Mouse (Mus musculus): ENCODE measurements around the gene Ccnt1. TPM values are rescaled to one million over a fixed set of nuclear protein-coding genes. Genes with fewer than 3 reads are reported as not detected.

Gene Ccnt1
- total RNA-seq, 1 experiment: 59.1 TPM

GRCm38 (mm10) chr15:98569216-98569615 is 1.5 kb downstream of the Ccnt1 start:
- in situ Hi-C loops (cut with MboI; ENCODE audit: low sequenced_read_pairs in 2 of 2, unreplicated experiment in 2 of 2): no loop called here
- no peak for DNase-seq (ENCODE audit: low read depth, low spot score)
- peak overlapping the region; percentile 82 to 98 for H3K4me3 ChIP-seq (ENCODE audit: insufficient read depth in 1 of 2, low read depth in 1 of 2, low read length in 2 of 2, poor library complexity in 1 of 2, severe bottlenecking in 1 of 2)

GRCm38 (mm10) chr15:98568256-98569033 is 2.3 kb downstream of the Ccnt1 start:
- H3K9ac ChIP-seq (ENCODE audit: insufficient read depth, low read depth, low read length, poor library complexity, severe bottlenecking): peak overlapping the region; percentile 99
- peaks cover 0 to 3% of the 10 kb centered on the region in 2 experiments; a peak in 1 of 4 replicates for H3K4me1 ChIP-seq (ENCODE audit: control insufficient read depth in 2 of 2, insufficient read depth in 2 of 2, low read length in 2 of 2, poor library complexity in 1 of 2)
- no peak for TF ChIP-seq ZC3H11A (IDR thresholded peaks at IDR 0.05; ENCODE audit: borderline replicate concordance, low read depth, low read length)
- TF ChIP-seq HCFC1 (IDR thresholded peaks at IDR 0.05; ENCODE audit: borderline replicate concordance, insufficient read depth, low read length): no peak
- TF ChIP-seq ZNF384 (IDR thresholded peaks at IDR 0.05; ENCODE audit: low read depth, low read length): no peak
- TF ChIP-seq CHD2 (IDR thresholded peaks at IDR 0.05; ENCODE audit: low read depth, low read length): no peak
- TF ChIP-seq MAFK (IDR thresholded peaks at IDR 0.05; ENCODE audit: insufficient read depth, low read depth, low read length): no peak
- DNase-seq (ENCODE audit: low read depth, low spot score): no peak
- in situ Hi-C loops (cut with MboI; ENCODE audit: low sequenced_read_pairs in 2 of 2, unreplicated experiment in 2 of 2): no loop called here
- peak overlapping the region; percentile 95 for H3K27ac ChIP-seq (ENCODE audit: insufficient read depth, low read depth, low read length, poor library complexity, severe bottlenecking)
- H3K4me3 ChIP-seq (ENCODE audit: insufficient read depth in 1 of 2, low read depth in 1 of 2, low read length in 2 of 2, poor library complexity in 1 of 2, severe bottlenecking in 1 of 2): peak overlapping the region; percentile 82 to 98
- H3K36me3 ChIP-seq (ENCODE audit: control insufficient read depth, insufficient read depth, low read length, poor library complexity, severe bottlenecking): peaks cover 8% of the 10 kb centered on the region; the same call in 1 of the 2 replicates
- H3K9me3 ChIP-seq (ENCODE audit: control insufficient read depth, insufficient read depth, low read depth, low read length): no peaks in the 10 kb centered on the region

More at GRCm38 (mm10) chr15:98569216-98569615, 1.5 kb downstream of the Ccnt1 start:
- H3K36me3 ChIP-seq (ENCODE audit: control insufficient read depth, insufficient read depth, low read length, poor library complexity, severe bottlenecking): peaks cover 8% of the 10 kb centered on the region; the same call in 1 of the 2 replicates
- peak overlapping the region; percentile 14; the same call in 1 of the 2 replicates for H3K27ac ChIP-seq (ENCODE audit: insufficient read depth, low read depth, low read length, poor library complexity, severe bottlenecking)
- H3K9me3 ChIP-seq (ENCODE audit: control insufficient read depth, insufficient read depth, low read depth, low read length): no peaks in the 10 kb centered on the region
- TF ChIP-seq ZC3H11A (IDR thresholded peaks at IDR 0.05; ENCODE audit: borderline replicate concordance, low read depth, low read length): no peak
- H3K4me1 ChIP-seq (ENCODE audit: control insufficient read depth in 2 of 2, insufficient read depth in 2 of 2, low read length in 2 of 2, poor library complexity in 1 of 2): peaks cover 0 to 3% of the 10 kb centered on the region in 2 experiments; a peak in 1 of 4 replicates
- peak overlapping the region; percentile 99 for H3K9ac ChIP-seq (ENCODE audit: insufficient read depth, low read depth, low read length, poor library complexity, severe bottlenecking)

GRCm38 (mm10) chr15:98567278-98568134 is 3.2 kb downstream of the Ccnt1 start:
- Histone ChIP-seq H3K36me3 (ENCODE audit: control insufficient read depth, insufficient read depth, low read length, poor library complexity, severe bottlenecking) (peaks cover 10% of the 10 kb centered on the region; the same call in 1 of the 2 replicates), H3K4me3 (ENCODE audit: insufficient read depth in 1 of 2, low read depth in 1 of 2, low read length in 2 of 2, poor library complexity in 1 of 2, severe bottlenecking in 1 of 2) (peak overlapping the region; percentile 90 to 98), H3K4me1 (ENCODE audit: control insufficient read depth in 2 of 2, insufficient read depth in 2 of 2, low read length in 2 of 2, poor library complexity in 1 of 2) (peaks cover 0 to 3% of the 10 kb centered on the region in 2 experiments; a peak in 1 of 4 replicates), H3K9ac (ENCODE audit: insufficient read depth, low read depth, low read length, poor library complexity, severe bottlenecking) (peak overlapping the region; percentile 99), H3K27ac (ENCODE audit: insufficient read depth, low read depth, low read length, poor library complexity, severe bottlenecking) (peak overlapping the region; percentile 95), H3K9me3 (ENCODE audit: control insufficient read depth, insufficient read depth, low read depth, low read length) (no peaks in the 10 kb centered on the region)
- TF ChIP-seq MAFK (IDR thresholded peaks at IDR 0.05; ENCODE audit: insufficient read depth, low read depth, low read length): no peak
- peak; percentile 91 for TF ChIP-seq CHD2 (IDR thresholded peaks at IDR 0.05; ENCODE audit: low read depth, low read length)
- TF ChIP-seq ZC3H11A (IDR thresholded peaks at IDR 0.05; ENCODE audit: borderline replicate concordance, low read depth, low read length): 0 out of 2 replicates have a peak, but pooled peaks have one; percentile 2
- peak; percentile 81 for TF ChIP-seq HCFC1 (IDR thresholded peaks at IDR 0.05; ENCODE audit: borderline replicate concordance, insufficient read depth, low read length)
- peak; percentile 99 for DNase-seq (ENCODE audit: low read depth, low spot score)
- in situ Hi-C loops (cut with MboI; ENCODE audit: low sequenced_read_pairs in 2 of 2, unreplicated experiment in 2 of 2): no loop called here

- peaks cover 3% of the 10 kb centered on the region in 2 experiments; a peak in 1 of 4 replicates for H3K4me1 ChIP-seq (ENCODE audit: control insufficient read depth in 2 of 2, insufficient read depth in 2 of 2, low read length in 2 of 2, poor library complexity in 1 of 2)
- H3K9ac ChIP-seq (ENCODE audit: insufficient read depth, low read depth, low read length, poor library complexity, severe bottlenecking): peak overlapping the region; percentile 79
- H3K9me3 ChIP-seq (ENCODE audit: control insufficient read depth, insufficient read depth, low read depth, low read length): no peaks in the 10 kb centered on the region
- TF ChIP-seq ZNF384 (IDR thresholded peaks at IDR 0.05; ENCODE audit: low read depth, low read length) (no peak), HCFC1 (IDR thresholded peaks at IDR 0.05; ENCODE audit: borderline replicate concordance, insufficient read depth, low read length) (no peak), ZC3H11A (IDR thresholded peaks at IDR 0.05; ENCODE audit: borderline replicate concordance, low read depth, low read length) (no peak), CHD2 (IDR thresholded peaks at IDR 0.05; ENCODE audit: low read depth, low read length) (no peak), MAFK (IDR thresholded peaks at IDR 0.05; ENCODE audit: insufficient read depth, low read depth, low read length) (no peak)
- H3K27ac ChIP-seq (ENCODE audit: insufficient read depth, low read depth, low read length, poor library complexity, severe bottlenecking): peak overlapping the region; percentile 74
- in situ Hi-C loops (cut with MboI; ENCODE audit: low sequenced_read_pairs in 2 of 2, unreplicated experiment in 2 of 2): no loop called here
- peak overlapping the region; percentile 70 to 90 for H3K4me3 ChIP-seq (ENCODE audit: insufficient read depth in 1 of 2, low read depth in 1 of 2, low read length in 2 of 2, poor library complexity in 1 of 2, severe bottlenecking in 1 of 2)
- peaks cover 10% of the 10 kb centered on the region; the same call in 1 of the 2 replicates for H3K36me3 ChIP-seq (ENCODE audit: control insufficient read depth, insufficient read depth, low read length, poor library complexity, severe bottlenecking)
- DNase-seq (ENCODE audit: low read depth, low spot score): no peak
Observed at GRCm38 (mm10) chr15:98566973-98567277, 3.8 kb downstream of the Ccnt1 start.

All from ES-E14 (cell line).